Mouse (Mus musculus): Measurements from ENCODE around the gene Retreg3.

The Retreg3 gene

DNA sequence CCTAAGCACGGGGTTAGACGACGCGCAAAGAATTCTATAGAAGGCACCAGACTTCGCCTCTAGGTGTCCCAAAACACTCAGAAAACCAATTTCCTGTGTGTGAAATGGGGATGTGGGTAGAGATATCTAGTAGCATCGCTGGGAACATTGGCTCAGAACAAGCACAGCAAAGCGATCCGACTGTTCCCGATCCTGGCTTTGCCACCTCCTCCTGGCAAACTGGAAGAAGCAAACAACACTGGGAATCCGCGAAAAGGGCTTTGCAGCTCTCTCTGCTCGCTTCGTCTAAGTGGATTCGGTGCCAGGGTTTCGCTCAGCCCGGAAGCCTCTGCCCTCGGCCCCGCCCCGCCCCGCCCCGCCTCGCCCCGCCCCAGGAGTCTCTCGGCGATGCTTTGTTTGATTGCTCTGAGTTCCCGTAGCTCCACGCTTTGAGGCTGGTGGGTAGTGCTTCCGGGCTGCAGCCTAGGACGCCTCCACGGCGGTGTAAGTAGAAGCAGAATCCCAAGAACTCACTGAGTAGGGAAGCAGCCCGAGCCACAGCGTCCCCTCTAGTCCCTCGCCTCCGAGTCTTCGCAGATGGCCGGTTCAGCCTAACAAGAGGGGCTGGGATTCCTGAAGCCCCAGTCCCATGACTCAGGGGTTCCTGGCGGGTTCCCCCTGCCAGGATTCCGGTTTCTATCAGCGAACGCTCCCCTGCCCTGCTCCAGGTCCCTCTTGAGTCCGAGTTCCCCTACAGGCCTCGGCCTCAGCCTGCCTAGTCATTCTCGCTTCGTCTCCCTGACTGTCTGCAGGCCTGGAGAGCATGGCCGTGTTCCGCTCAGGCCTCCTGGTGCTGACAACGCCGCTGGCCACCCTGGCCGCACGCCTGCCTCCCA is 37.2 kb downstream of the Retreg3 start, which contains the start of gene Coasy:
Gene Coasy, plus strand, starts transcription at position 358 of the 875 bp plus-strand sequence.
- DNase-seq (ENCODE audit: extremely low spot score, low read depth, low spot score) = peak; percentile 87

GRCm38 (mm10) chr11:101081659-101082058 is 38.0 kb downstream of the Retreg3 start:
- DNase-seq (ENCODE audit: extremely low spot score, low read depth, low spot score) = no peak

GRCm38 (mm10) chr11:101080421-101080820 is 39.3 kb downstream of the Retreg3 start:
- no peak for DNase-seq (ENCODE audit: extremely low spot score, low read depth, low spot score)

GRCm38 (mm10) chr11:101079746-101080145 is 39.9 kb downstream of the Retreg3 start:
- DNase-seq (ENCODE audit: extremely low spot score, low read depth, low spot score) = no peak

DNA sequence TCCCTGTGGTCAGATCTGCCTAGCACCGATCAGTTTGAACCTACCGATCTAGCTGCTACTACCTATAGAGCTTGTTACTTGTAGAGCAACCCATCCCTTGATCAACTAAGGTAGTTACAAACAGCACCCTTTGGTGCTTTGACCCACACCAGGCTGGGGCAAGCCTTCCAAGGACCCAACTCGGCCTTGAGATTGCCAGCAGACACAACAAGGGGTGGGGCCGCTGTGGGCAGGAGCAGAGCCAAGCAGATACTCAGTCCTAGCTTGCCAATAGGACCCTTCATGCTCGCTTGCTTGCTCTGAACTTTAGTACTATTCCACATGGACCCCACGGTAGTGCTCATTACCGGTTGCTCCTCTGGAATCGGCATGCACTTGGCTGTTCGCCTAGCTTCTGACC is 41.6 kb downstream of the Retreg3 start, which contains the start of gene Hsd17b1:
Gene Hsd17b1, plus strand, starts transcription at position 291 of the 400 bp plus-strand sequence.
- DNase-seq (ENCODE audit: extremely low spot score, low read depth, low spot score) = no peak

GRCm38 (mm10) chr11:101071810-101072428 is 47.8 kb downstream of the Retreg3 start:
- DNase-seq (ENCODE audit: extremely low spot score, low read depth, low spot score) = no peak

DNA sequence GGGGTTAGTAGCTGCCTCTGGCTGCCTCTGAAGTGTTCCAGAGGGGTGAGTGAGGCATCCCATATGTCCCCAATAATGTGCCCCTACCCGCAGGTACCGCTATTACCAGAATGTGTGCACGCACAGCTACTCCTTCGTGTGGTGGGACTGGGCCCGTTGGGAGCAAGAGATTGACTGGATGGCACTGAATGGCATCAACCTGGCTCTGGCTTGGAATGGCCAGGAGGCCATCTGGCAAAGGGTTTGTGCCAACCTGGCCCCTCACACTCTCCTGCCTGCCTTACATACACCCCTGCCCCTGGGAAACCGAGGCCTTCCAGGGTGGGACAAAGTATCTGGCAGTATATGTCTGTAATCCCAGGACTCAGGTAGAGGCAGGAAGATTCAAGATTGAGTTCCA is 48.7 kb downstream of the Retreg3 start:
- no peak for DNase-seq (ENCODE audit: extremely low spot score, low read depth, low spot score)

DNA sequence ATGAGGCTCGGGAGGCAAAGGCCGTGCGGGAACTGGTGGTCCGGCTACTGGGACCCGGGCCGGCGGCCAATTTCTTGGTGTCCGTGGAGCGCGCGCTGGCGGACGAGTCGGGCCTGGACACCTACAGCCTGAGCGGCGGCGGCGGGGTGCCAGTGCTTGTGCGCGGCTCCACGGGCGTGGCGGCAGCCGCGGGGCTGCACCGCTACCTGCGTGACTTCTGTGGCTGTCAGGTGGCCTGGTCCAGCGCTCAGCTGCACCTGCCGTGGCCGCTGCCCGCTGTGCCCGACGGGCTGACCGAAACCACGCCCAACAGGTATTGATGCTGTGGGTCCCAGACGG is 49.5 kb downstream of the Retreg3 start:
- no peak for DNase-seq (ENCODE audit: extremely low spot score, low read depth, low spot score)

DNA sequence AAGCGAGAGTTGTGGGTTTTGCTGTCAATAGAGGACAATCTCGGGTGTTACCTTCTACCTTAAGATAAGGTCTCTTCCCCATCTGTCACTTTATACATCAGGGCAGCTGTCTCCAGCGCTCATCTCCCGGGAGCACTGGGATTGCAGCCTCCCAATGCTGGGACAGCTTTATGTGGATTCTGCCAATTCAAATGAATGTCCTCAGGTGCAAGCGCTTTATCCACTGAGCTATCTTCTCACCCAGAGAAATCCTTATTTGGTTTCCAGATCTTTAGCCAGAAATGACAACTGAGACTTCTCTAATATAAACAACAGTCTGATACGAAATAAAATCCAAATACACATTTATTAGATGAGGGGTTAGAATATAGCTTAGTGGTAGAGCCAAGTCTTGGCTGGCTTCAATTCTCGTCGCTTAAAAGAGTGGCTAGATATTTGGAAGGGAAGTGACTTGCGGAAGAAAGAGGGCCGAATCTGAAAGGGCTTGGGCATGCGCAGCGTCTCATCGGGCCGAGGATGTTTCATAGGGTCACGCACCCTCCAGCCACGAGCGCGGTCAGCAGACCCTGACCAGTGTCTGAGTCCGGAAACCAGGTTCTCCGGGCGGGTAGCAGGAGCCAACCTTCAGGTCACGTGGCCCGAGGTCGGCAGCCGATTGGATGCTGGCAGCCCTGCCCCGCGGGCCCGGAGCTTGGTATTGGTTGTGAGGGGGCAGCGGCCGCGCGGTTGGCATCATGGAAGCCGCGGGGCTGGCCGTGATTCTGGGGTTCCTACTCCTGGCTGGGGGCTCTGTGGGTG is 50.1 kb downstream of the Retreg3 start, which contains the start of gene Naglu:
Gene Naglu, plus strand, starts transcription at position 622 of the 798 bp plus-strand sequence.
- no peak for DNase-seq (ENCODE audit: extremely low spot score, low read depth, low spot score)

DNA sequence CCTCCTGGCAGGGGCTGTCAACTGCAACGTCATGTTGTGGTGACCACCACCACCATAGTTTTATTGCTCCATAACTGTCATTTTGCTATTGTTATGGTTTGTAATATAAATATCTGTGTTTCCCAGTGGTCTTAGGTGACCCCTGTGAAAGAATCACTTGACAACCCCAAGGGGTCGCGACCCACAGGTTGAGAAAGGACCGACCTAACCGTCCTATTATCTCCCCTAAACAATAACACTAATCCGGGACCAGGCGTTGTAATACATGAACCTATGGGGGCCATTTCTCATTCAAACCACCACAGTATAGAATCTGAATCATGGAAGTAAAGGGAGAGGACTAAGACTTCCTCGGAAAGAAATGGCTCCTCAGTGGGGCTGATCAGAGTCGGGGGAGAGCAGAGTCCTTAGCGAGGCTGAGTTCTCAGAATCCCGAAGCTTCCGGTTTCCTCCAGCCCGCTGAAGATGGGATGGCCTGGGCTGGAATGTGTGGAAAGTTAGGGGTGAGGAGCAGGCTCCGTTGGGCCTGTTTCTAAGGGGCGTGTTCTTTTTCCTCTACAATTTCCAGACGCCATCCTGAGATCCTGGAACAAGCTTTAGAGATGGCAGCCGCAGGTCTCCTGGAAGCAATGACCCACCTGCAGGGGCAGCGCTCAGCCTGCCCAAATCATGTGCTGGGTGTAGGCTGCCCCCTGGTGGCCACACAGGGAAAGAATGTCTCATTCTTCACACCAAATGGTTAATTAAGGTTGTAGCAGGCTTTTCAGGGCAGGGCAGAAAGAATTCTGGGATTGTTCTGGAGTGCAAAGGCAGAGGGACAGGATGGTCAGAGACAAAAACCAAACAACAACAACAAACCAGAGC is 52.9 kb downstream of the Retreg3 start:
- DNase-seq (ENCODE audit: extremely low spot score, low read depth, low spot score) = peak; percentile 69

- no peak for DNase-seq (ENCODE audit: extremely low spot score, low read depth, low spot score)
Observed at GRCm38 (mm10) chr11:101065002-101065401, 54.7 kb downstream of the Retreg3 start.

DNA sequence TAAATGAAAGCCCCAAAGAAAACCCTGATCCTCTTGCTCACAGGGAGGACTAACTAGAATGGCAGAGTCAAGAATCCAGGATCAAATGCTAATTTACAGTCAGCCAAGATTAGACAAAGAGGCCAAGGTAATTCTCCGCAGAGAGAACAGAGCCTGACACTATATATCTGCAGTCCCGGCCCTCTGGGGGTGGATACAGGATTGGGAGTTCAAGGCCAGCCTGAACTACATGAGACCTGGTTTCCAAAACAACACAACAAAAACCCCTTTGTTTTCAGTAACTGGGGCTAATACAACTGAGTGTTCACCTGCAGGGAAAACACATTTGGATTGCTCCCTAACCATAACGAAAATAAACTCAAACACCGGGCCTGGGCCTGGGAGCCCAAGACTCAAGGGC is 55.2 kb downstream of the Retreg3 start:
- DNase-seq (ENCODE audit: extremely low spot score, low read depth, low spot score) = no peak

DNA sequence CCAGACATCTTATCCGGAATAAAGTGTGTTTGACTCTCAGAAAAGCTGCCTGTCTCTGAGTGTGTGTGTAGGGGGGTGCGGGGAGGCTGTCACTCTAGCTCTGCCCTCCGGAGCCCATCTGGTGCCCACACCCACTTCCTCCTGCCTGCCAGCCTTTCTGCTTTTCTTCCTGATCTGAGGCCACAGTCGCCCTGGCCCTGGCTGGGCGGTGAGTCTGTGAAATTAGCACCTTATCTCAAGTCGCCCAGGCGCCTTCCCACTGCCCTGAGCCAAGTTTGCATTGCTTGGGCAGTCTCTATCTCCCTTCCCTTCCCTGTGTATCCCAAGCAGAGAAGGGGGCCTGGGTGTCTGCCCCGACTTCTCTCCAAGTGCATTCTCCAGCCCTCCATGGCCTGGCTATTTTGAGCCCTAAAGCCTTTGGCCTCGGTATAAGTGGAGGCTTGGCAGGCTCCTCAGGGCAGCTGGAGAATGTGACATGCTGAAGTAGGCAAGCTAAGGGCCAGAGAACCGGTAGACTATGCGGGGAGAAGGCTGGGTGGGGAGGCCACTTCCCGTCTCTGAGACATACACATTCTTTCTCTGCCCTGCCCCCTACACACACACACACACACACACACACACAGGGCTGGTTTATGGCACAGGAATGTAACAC is 55.9 kb downstream of the Retreg3 start:
- DNase-seq (ENCODE audit: extremely low spot score, low read depth, low spot score) = no peak

- DNase-seq (ENCODE audit: extremely low spot score, low read depth, low spot score) = no peak
Observed at GRCm38 (mm10) chr11:101062971-101063675, 56.6 kb downstream of the Retreg3 start.

DNA sequence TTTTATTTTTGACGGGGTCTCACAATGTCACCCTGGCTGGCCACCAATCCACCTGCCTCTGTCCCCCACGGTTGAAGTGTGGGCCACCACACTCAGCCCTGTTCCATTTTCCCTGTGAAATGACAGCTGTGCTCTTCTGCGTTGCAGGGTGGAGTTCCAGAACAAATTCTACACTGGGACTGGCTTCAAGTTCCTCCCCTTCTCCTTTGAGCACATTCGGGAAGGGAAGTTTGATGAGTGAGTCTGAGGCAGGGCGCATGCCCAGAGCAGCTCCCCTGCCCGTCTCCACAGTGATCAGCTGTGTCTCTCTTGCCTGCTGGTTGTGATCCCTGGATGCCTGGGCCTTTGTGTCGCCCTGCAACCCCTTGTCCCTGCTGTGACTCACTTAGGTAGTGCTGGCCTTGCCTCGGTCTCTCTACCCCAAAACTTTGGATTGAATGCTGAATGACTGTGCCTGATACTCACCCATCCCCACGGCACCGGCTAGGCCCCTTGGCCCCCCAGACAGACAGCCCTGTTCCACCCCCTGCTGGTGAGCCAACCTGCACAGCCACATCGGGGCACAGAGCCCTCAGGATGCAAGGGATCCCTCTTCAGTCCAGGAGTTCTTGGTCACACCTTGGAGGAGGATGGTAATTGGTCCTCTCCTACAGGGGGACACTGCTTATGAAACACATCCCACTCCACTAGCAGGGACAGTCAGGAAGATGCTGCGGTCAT is 57.4 kb downstream of the Retreg3 start:
- no peak for DNase-seq (ENCODE audit: extremely low spot score, low read depth, low spot score)

GRCm38 (mm10) chr11:101061049-101061448 is 58.6 kb downstream of the Retreg3 start:
- no peak for DNase-seq (ENCODE audit: extremely low spot score, low read depth, low spot score)

GRCm38 (mm10) chr11:101060126-101060525 is 59.6 kb downstream of the Retreg3 start:
- no peak for DNase-seq (ENCODE audit: extremely low spot score, low read depth, low spot score)

DNA sequence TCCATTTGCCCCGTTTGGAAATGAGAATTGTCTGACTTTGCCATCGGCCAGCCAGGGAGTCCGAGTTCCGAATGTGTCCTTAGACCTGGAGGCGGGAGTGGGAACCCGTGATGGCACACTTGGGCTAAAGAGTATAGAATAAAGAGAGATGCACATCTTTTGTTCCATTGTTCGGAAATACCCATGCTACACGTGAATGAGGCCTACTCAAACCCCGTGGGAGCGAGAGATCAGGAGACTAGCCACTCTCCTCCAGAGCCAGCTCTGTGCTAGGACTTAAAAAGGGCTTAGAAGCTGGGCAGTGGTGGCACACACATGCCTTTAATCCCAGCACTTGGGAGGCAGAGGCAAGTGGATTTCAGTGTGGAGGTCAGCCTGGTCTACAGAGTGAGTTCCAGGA is 60.2 kb downstream of the Retreg3 start:
- DNase-seq (ENCODE audit: extremely low spot score, low read depth, low spot score) = no peak

DNA sequence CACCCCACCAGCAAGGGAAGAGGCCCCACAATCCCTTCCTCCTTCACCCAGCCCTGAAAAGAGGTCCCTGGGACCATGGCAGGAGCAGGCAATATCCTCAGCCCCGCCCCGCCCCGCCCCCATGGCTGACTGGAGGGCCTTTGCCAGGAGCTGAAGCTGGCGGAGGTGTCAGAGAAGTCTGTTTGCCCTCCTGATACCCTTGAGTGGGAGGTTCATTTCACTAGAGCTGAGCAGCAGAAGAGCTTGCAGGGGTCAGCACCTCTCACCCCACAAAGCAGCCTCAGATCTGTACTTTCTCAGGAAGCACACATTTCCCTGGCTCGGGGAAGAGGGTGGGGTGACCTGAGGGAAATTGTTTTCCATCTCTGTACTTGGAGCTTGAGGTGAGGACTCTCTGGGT is 61.0 kb downstream of the Retreg3 start:
- DNase-seq (ENCODE audit: extremely low spot score, low read depth, low spot score) = no peak

All from hindlimb bud, embryonic 11.5 days (tissue).